Mouse (Mus musculus): ENCODE measurements around the gene Imp4. TPM values are rescaled to one million over a fixed set of nuclear protein-coding genes. Genes with fewer than 3 reads are reported as not detected.

Gene Imp4
- polyA plus RNA-seq, 1 experiment from 2014 or later: 58.8 TPM

Small RNA genes within 50 kb of the gene (microRNA-seq; reads per million reads assigned to microRNA genes)
- gene Mir5103: 1.2 reads per million

Other genes with a start within 250 kb of the Imp4 start
- gene Ccdc115, start 179 bp upstream of the Imp4 start, polyA plus RNA-seq (2015; fragmentation: Nextera tagmentation; extraction: Ambion mirVana): 67.4 and 73.6 TPM in 2 replicates
- gene Ptpn18, start 19.9 kb downstream of the Imp4 start, polyA plus RNA-seq (2015; fragmentation: Nextera tagmentation; extraction: Ambion mirVana): 4.0 and 4.2 TPM in 2 replicates
- gene Prss39, start 58.6 kb downstream of the Imp4 start, polyA plus RNA-seq (2015; fragmentation: Nextera tagmentation; extraction: Ambion mirVana): not detected in 2 replicates
- 0.32 and 0.49 TPM in 2 replicates for gene Cfc1, start 95.8 kb downstream of the Imp4 start, polyA plus RNA-seq (2015; fragmentation: Nextera tagmentation; extraction: Ambion mirVana)
- 0.15 TPM in 1 of 2 replicates, not detected in the other for gene Prss40, start 121.1 kb downstream of the Imp4 start, polyA plus RNA-seq (2015; fragmentation: Nextera tagmentation; extraction: Ambion mirVana)
- 30.0 and 33.5 TPM in 2 replicates for gene Amer3, start 139.8 kb downstream of the Imp4 start, polyA plus RNA-seq (2015; fragmentation: Nextera tagmentation; extraction: Ambion mirVana)

All from forebrain, embryonic 16.5 days (tissue).